Mouse (Mus musculus) T-cell, adult 2 months (primary cell): Measurements from ENCODE around the gene 1700001L19Rik.
"Not testable (repeated sequence)": the region's sequence is repeated elsewhere in the genome, so short reads cannot be mapped to it uniquely, and the experiment has no call there.

Experiments
- DNase-seq: peaks from one replicate; pipeline ENCODE4 v3.0.0; 2022; ENCODE audit warnings: low spot score

The 1700001L19Rik gene

DNA sequence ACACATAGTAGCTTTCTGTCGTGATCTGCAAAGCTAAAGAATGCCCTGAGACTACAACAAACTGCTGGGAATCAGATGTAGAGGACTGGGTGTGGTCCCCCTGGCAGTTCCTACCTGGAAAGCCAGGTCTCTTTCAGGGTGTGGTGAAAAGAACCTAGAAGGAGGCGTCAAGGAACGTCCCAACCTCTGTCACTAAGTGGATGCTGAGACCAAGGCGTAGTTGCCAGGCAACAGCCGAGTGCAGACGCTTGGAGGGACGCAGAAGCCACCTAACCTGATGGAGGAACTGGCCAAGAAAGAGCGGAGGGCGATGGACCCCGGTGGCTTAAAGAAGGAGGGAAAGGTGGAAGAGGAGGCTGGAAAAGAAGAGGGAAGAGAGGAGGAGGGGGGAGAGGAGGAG is at the start of gene 1700001L19Rik:
TSS of gene 1700001L19Rik (plus strand) at position 223 of the 400 bp plus-strand sequence.
- DNase-seq = no peak

DNA sequence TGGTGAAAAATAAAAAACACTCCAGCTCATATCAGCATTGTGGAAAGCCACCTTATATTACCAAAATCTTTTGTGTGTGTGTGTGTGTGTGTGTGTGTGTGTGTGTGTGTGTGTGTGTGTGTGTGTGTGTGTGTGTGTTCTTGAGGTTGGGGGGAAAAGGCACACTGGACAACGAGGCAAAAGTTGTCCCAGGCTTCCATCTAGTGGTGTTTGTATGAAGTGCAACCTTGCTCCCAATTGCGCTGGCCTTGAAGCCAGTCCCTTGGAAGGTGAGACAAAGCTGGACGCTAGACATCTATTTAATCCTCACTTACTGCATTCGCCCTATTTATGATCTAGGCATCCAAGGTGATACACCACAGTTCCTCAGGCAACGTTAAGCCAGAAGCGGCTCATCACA is 43.8 kb upstream of the 1700001L19Rik start:
- not testable (repeated sequence) for DNase-seq

DNA sequence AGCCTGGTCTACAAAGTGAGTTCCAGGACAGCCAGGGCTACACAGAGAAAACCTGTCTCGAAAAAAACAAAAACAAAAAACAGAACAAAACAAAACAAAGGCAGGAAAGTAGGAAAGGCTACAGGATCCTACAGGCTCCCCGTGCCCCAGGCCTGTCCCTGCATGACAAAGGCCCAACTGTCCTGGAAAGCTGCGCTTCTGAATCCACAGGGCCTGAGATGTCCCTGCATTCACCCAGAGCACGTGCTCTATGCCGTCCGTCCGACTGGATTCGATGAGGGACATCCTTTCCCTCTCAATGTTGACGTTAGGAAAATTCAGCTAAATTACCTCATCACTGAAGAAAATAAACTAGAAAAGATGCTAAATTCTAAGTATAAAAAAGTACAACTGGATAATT is 29.1 kb upstream of the 1700001L19Rik start:
- no peak for DNase-seq

DNA sequence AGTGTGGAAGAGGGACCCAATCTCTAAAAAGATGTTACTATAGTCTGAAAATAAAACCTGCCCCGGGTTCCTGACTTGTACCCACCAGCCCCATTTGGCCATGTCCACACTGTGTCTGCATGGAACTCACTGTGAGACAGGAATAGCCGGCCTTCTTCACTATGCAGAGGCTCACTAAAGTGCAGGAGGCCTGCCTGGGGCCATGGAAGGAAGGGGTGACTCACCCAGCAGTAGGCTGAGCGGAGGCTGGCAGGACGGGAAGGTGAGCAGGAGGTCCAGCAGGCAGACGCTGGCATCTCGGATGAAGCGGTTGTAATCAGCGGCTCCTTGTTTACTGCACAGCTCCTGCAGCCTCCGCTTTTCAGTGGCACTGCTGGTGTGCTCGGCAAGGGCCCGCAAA is 28.7 kb upstream of the 1700001L19Rik start:
- DNase-seq = no peak

DNA sequence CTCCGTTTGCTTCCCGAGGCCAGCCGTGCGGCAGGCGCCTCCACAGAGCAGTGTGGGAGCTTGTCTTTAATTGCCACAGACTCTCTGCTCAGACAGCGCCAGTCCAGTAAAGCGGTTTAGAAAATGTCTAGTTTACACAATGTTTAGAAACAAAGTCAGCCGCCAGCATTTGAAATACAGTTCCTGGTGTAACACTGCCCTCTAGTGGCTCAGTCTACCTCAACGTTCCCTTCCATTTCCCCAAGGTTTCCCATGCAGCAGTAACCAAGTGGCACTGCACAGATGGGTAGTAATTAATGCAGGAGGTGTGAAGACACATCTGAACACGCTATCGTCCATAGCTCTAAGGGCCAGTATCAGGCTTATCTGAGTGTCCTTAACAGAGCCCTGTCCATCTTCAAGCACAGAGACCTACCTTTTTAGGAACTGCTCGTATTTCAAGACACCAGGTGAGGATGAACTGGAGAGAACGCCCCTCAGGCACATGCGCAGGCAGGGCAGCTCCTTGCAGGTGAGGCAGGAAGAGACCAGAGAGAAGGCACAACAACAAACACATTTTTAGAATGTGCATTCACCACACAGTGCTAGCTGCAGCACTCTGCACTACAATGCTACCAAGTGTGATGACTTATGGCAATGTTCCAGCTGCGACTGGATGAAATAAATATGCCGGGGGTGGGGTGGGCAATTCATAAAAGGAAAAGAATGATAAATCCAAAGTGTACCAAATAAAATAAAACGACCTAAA is 27.5 kb upstream of the 1700001L19Rik start:
- peak; percentile 8 for DNase-seq

DNA sequence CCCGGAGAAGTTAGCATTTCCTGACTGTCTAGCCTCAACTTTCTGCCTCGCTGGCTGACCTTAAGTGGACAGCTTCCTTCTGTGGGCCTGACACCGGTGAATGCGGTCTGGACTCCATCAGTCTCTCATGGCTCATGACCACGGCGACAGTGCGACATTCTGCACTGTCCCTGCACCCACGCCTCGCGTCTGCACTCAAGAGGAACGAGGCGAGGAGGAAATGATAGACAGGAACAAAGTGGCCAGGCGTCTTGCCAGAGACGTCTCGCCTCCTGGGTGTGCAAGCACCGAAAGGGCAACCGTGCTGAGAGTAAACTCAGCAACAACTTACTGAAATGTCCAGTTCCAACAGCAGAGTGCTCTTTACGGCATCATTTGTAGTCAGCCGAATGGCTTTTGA is 25.0 kb upstream of the 1700001L19Rik start:
- DNase-seq = no peak

DNA sequence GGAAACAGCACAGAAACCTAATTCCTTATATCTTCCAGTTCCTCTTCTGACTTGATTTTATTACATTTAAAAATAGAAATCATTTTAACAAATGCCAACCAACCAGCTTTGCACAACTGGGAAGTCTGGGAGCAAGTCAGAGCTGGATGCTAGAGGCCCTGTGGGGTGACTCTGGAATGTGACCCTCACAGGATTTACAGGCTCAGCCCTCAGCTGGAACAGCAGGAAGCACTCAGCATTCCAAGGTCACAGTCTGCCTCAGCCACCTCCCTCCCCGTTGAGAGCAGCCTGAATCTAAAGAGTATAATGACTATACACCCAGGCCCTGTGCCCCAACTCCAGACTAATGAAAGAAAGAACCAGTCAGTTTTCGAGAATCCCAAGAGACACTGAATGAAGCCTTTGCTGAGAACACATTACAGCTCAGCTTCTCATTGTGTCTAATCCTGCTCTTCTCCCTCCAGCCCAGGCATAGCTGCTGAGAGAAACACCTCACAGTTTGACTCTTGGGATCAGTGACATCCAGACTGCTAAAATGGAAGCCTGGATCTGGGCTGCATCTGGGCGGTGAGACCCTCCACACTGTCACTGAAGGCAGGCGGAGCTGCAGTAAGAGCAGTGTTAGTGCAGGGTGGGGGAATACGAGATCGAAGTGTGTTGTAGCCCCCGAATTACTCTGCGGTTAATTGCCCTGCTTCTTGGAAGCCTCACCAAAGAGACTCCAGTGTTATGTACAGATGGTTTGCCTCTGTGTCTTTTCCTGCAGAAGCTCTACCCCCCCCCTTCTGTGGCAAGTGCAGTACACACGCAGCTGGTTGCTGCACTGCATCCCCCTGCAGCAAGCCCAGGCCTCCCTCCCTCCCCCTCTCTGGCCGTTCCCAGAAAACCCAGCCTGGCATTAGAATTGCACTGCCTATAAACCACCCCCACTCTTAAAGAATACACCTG is 24.0 kb upstream of the 1700001L19Rik start:
- DNase-seq = no peak

DNA sequence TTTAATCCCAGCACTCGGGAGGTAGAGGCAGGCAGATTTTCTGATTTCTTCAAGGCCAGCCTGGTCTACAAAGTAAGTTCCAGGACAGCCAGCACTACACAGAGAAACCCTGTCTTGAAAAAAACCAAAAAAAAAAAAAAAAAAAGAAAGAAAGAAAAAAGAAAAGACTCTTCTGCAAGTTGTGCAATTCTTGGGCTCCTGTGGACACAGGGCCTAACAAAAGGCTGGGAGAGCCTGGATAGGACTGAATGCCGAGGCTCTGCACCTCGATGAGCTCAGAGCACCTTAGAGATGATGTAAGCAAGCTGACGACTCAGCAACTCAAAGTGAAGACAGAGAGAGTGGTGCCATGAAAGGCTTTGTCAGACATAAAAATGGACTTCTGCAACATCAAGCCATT is 22.8 kb upstream of the 1700001L19Rik start:
- DNase-seq = no peak

DNA sequence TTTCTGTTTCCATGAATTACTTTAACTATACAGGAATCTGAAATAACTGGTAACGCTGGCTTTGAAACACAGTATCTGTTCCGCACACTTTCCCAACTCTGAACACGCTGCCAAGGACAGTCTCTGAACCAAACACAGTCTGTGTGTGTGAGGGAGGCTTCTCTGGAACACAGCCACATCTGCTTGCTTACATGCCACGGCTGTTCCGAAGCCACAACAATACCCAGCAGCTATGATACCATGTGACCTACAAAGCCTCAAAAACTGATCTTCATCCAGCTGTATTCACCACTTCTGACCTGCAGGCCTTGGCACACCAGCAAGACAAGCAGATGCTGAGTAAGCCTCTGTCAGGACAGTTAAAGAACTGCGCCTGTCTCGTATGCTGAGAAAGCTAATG is 19.3 kb upstream of the 1700001L19Rik start:
- no peak for DNase-seq

DNA sequence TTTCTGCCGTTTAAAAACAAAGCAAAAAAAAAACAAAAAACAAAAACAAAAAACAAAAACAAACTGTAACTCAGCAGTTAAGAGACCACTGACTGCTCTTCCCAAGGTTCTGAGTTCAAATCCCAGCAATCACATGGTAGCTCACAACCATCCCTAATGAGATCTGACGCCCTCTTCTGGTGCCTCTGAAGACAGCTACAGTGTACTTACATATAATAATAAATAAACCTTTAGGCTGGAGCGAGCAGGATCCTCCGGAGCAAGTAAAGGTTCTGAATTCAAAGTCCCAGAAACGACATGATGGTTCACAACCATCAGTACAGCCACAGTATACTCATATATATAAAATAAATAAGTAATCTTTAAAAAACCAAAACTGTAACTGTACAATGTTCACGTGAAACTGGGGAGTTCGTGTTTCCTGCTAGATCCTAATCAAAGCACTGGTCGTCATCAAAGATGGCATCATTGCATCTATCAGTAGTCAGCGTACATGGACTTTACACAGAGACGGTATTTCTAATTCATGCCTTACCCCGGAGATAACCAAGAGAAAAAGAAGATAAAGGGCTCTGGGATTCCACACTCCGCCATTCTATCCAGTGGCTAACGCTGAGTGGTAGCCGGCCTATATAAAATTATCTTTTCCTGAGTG is 16.0 kb upstream of the 1700001L19Rik start:
- peak; percentile 27 for DNase-seq

DNA sequence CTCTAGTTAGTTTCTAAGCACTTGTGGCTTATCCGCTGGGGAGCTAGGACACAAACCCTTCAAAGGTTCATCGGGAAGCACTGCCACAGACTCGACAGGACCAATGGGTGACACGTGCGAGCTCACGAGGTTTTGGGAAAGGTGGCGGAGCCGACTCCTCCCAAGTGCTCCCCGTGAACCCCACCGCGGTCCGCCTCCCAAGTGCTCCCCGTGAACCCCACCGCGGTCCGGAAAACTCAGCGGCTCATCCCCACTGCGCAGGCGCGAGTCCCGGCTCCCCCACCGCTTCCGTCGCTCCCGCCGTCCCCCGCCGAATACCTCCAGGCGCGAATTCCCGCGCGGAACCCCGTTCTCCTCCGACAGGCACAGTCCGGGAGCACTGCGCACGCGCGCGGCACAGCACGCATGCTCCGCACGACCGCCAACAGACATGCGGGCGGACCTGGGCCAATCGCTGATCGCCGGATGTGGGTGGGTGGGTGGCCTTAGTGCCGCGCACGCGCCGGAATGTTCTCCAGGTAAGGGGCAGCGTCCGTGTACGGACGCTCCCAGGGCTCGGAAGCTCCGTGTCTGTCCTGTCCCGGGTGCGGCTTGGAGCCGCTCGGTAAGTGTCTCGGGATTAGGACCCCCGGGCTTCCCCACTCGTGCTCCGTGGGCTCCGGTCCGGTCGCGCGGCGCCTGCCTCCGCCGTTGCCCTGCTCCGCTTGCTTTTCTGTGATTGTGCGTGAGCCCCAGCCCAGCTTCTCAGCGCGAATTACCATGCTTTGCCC is 15.3 kb upstream of the 1700001L19Rik start, which contains the start of the genes Mtrr and Fastkd3:
TSS of gene Mtrr (minus strand) at position 403 of the 770 bp plus-strand sequence.
TSS of gene Fastkd3 (plus strand) at position 488 of the 770 bp plus-strand sequence.
- peak; percentile 94 for DNase-seq

DNA sequence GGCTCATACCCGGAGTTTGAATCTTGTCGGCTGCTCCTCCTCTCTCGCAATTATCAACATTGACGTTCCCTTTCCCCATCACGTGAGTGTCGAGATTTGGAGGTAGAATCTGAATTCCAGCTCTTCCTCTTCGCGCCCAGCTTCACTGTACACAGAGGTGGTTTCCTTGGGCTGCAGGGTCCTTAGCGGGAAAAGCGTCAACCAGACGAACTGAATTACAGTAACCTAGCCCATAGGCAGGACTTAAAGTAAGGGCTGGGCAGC is 14.8 kb upstream of the 1700001L19Rik start:
- peak; percentile 20 for DNase-seq

DNA sequence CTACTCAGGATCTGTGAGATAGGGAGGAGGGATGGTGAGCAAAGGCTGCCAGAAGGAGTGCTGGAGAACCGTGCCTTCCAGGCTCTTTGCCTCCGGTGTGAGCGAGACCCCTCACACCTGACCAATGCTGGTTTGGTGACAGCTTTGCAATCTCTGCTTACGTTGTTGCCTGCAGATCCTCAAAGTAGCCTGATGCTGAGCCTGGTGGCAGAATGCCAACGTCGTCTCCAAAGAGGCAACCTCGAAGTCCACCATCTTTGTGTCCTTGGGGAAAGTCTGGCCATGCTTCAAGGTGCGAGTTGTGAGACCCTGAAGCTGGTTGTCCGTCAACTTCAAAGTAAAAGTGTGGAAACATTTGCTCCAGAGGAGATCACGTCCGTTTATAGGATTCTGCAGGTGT is 13.3 kb upstream of the 1700001L19Rik start:
- no peak for DNase-seq

DNA sequence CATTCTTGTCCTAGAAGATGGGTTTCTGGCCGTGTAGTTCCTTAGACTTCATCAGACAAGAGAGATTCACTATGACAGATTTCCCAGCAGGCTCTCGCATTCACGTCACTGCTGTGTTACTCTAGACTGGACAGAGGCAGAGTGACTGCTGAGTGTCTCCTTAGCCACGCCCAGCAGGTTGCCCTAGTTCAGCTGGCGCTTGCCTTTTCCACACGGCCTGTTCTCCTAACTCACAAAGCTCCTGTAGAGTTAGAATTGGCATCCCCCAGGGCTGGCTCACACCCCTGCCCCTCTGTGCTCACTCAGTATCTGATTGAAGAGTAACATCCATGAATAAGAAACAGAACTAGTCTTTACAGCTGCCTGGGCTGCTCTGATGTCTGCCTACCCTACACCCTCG is 11.8 kb upstream of the 1700001L19Rik start:
- DNase-seq = no peak

DNA sequence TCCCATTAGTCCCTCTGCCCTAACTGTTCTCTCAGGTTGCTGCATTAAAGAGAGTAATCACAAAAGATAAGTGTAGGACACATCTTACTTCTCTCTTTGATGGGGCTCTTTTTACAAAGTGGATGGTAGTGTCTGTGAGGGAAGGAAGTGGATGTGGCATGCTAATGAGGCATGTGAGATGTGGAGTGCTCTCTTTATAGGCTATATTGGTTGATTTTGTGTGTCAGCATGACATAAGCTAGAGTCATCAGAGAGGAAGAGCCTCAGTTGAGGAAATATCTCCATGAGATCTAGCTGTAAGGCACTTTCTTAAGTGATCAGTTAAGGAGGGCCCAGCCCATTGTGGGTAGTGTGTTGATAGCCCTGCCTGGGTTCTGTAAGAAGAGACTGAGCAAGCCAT is 8.9 kb upstream of the 1700001L19Rik start:
- no peak for DNase-seq

DNA sequence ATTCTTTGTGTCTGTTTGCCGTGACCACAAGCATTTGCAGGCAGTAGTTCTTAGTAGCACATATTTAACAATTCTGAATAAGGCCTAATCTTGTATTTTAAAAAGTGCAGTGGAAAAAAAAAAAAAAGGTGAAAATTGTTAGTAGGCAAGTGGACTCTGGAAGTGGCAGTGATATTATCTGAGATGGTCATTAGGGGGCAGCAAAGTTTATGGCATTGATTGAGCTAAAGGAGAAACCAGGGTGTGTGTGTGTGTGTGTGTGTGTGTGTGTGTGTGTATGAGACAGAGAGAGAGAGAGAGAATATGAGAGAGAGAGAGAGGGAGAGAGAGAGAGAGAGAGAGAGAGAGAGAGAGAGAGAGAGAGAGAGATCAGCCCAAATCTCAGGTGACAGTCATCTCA is 3.4 kb upstream of the 1700001L19Rik start:
- no peak for DNase-seq

DNA sequence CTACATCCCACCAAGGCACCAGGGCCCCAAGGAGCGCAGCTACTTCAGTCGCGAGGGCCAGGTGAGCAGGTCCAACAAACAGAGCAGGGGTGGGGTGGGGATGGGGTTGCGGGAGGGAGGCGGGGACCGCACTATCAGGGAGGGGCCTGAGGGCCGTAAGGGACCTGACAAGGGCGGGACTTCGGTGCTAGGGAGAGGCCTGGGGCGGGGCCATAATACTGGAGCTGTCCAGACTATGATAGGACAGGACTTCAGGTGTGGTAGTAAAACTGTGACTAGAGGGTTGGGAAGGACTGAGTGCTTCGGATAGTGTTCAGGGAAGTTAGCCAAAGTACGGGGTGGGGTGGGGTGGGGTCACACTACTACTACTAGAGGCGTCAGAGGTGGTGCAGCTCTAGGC is 446 bp downstream of the 1700001L19Rik start:
- DNase-seq = no peak

DNA sequence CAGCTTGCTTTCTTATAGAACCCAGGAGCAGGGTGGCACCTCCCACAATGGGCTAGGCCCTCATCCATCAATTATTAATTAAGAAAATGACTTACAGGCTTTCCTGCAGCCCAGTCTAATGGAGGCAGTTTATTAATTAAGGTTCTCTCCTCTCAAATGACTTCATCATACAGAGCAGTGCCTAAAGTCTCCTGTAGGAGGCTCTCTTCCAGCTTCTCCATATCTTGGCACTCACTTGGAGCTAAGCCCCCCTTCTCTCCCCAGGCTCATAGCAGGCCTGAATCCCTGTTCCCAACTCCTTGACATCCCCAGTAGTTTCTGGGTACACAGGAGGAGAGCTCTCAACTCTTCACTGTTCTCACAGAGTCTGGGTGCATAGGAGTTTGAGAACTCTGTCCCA is 1.7 kb downstream of the 1700001L19Rik start:
- DNase-seq = no peak

DNA sequence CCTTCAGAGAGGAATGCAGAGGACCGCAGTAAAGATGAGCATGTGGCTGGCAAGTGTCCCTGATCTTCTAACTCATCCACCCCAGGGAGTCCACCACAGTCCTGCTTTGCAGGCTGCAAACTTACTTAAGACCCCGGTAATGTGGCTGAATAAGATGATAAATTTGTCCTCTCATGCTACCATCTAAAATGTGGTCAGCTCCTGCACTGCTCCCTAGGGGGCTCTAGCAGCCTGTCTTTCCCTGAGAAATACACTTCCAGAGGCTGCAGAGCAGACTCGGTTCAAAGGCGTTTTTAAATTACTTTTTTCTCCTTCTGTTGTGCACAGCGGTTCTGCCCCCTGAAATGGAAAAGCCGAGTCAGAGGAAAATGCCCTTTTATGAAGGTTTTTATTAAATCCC is 4.0 kb downstream of the 1700001L19Rik start:
- DNase-seq = no peak

DNA sequence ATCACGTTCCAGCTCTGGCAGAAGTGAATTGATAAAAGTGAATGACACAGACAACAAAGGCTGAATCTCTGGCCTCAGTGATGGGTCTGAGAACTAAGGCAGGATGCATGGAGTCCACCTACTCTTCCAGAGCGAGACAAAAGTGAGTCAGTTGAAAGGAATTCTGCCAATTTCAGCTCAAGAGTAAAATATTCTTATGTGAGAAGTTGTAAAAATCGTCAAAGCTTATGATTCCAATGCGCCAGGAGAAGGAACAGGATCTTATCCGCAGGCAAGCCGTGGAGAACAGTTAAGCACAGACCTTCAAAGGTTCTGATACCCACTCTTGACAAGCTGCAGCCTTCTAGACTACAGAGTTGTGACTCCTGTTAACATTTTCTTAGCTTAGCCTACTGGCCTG is 5.9 kb downstream of the 1700001L19Rik start:
- no peak for DNase-seq

DNA sequence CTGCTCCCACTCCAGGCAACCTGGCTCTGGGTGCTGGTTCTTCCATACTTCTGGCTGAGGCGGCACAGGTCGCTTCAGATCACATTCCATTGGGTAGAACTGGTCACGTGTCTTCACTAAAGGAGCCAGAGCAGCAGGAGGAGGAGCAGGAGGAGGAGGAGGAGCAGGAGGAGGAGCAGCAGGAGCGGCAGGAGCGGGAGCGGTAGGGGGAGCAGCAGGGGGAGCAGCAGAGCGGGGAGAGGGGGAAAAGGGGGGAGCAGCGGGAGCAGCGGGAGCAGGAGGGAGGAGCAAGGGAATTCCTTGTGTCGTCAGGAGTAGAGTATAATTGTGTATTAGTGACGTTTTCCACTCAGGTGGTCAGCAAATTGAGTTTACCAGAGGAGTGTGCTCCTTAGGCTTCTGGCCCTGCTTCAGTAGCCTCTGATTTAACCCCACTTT is 8.5 kb downstream of the 1700001L19Rik start:
- DNase-seq = no peak
